Mouse (Mus musculus): ENCODE results near the gene Uvrag. TPM values are rescaled to one million over a fixed set of nuclear protein-coding genes. Genes with fewer than 3 reads are reported as not detected.
A peak's percentile ranks its signal among the peaks of the same experiment; 100 is the strongest.

Gene Uvrag
- polyA plus RNA-seq, 1 experiment from 2014 or later, result 14.8 TPM

DNA sequence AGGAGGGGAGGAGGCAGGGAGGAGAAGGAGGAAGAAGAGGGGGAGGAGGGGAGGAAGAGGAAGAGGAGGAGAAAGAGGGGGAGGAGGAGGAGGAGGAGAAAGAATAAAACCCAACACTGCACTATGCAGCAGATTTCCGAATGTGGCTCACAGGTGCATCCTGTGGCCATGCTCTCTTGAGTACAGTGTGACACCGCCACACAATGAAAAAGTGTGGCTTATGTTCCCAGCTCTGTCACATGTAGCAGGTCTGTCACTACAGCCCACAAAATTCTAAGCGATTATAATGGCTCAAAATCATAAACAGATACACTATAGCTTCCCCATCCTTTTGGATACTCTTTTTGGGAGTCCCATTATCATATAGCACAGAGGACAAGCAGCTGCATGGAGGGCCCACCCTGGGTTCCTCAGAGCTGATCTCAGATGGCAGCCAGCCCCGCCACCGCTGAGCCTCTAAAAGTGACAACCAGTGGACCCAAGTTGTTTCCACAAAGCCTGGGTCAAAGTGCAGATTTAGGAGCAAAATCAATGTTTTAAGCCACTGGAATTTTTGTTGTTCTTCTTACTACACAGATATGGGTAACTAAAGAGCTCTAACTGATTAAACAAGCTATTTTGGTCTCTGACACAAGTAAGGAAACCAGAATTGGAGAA lies 19.9 kb downstream of the Uvrag start:
- no peak overlapping the region for H3K4me3 ChIP-seq (replicated peaks; ENCODE audit: low read length)
- H3K36me3 ChIP-seq (ENCODE audit: control insufficient read depth, insufficient read depth, low read length), result no peaks in the 10 kb centered on the region
- H3K4me2 ChIP-seq (ENCODE audit: low read depth, low read length), result no peak overlapping the region
- no peak overlapping the region for H3K9ac ChIP-seq (ENCODE audit: low read length)
- no peak overlapping the region for H3K27ac ChIP-seq (ENCODE audit: low read length)
- H3K27me3 ChIP-seq (ENCODE audit: control insufficient read depth, insufficient read depth, low read length), result no peaks in the 10 kb centered on the region
- no peaks in the 10 kb centered on the region; the same call in 1 of the 2 replicates for H3K9me3 ChIP-seq (replicated peaks; ENCODE audit: control insufficient read depth, low read length)
- 0 out of 2 replicates have a peak, but pooled peaks cover under 1% of the 10 kb centered on the region for H3K4me1 ChIP-seq (ENCODE audit: control insufficient read depth, insufficient read depth, low read length)
- no peak for ATAC-seq (ENCODE audit: insufficient read depth, low FRiP score)
- 79% methylated on average over 5 of the region's 5 CpGs for WGBS

DNA sequence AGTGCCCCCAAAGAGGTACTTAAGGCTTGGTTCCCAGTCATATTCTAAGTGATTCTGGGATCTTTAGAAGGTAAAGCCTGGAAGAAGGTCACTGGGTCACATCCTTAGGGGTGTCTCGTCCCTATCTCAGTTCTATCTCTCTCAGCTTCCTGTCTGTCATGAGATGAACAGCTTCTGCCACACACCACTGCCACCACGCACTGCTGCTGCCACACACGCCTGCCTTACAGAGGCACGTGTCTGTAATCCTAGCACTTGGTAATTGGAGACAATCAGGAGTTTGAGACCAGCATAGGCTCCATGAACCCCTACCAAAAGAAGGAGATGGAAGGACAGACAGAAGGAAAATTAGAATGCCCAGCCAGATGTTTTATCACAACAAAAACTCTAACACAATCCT lies 20.9 kb downstream of the Uvrag start:
- Histone ChIP-seq H3K36me3 (ENCODE audit: control insufficient read depth, insufficient read depth, low read length) (no peaks in the 10 kb centered on the region), H3K27ac (ENCODE audit: low read length) (no peak overlapping the region), H3K9me3 (replicated peaks; ENCODE audit: control insufficient read depth, low read length) (no peaks in the 10 kb centered on the region; the same call in 1 of the 2 replicates), H3K4me2 (ENCODE audit: low read depth, low read length) (no peak overlapping the region), H3K9ac (ENCODE audit: low read length) (no peak overlapping the region), H3K4me1 (ENCODE audit: control insufficient read depth, insufficient read depth, low read length) (no peaks in the 10 kb centered on the region), H3K27me3 (ENCODE audit: control insufficient read depth, insufficient read depth, low read length) (no peaks in the 10 kb centered on the region), H3K4me3 (replicated peaks; ENCODE audit: low read length) (no peak overlapping the region)
- no peak for ATAC-seq (ENCODE audit: insufficient read depth, low FRiP score)
- 66% methylated on average over 4 of the region's 4 CpGs for WGBS

DNA sequence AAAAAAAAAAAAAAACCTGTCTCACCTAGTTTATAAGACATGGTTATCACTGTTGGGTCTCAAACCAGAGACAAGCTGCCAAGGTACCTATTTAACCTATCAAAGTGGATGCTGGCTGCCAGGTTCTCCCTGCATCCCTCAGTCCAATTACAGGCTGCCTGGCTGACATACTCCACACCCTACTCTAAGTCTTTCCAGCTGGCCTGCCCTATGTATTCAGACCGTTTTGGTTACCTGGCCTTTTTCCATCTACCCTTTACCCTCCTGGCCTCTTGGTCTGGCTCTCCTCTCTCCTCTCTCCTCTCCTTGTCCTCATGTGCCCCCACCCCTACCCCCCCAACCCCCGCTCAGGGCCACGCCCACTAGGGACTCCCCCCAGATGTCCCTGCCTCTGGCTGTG lies 24.2 kb downstream of the Uvrag start:
- ATAC-seq (ENCODE audit: insufficient read depth, low FRiP score), result no peak

DNA sequence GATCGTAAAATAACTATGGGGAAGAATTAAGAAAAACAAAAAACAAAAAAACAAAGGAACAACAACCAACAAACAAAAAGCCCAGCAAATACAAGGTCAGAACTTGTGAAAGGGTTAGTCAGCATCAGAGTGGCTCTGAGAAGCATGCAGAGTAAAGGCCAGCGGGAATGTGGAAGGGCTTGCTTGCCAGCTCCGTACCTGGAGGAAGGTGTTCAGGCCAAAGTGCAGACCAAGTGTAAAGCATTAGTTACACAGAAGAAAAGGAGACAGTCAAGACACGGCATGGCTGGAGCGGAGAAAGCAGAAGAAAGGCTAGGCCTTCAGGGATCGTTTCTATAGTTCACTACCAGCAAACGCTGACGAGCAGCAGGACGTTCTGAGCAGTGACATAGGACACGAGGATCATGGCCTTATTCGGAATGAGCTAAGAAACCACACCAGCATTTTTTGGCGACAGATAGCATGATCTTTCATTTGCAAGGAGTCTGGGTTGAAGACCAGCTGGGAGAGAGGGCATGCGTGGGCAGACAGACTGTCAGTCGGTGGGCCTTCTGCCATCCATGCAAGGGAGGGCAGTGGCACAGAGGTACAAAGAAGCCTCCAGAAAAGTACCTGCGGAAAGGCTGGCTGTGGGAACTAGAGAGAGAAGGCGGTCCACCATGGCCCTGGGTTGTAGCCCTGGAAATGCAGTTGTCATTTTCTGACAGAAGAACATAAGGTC lies 26.8 kb downstream of the Uvrag start:
- no peaks in the 10 kb centered on the region for H3K27me3 ChIP-seq (ENCODE audit: control insufficient read depth, insufficient read depth, low read length)
- H3K4me3 ChIP-seq (replicated peaks; ENCODE audit: low read length), result no peak overlapping the region
- H3K4me2 ChIP-seq (ENCODE audit: low read depth, low read length), result no peak overlapping the region
- 76% methylated on average over 16 of the region's 16 CpGs for WGBS
- no peaks in the 10 kb centered on the region for H3K36me3 ChIP-seq (ENCODE audit: control insufficient read depth, insufficient read depth, low read length)
- H3K4me1 ChIP-seq (ENCODE audit: control insufficient read depth, insufficient read depth, low read length), result no peaks in the 10 kb centered on the region
- no peak for ATAC-seq (ENCODE audit: insufficient read depth, low FRiP score)
- H3K9ac ChIP-seq (ENCODE audit: low read length), result no peak overlapping the region
- H3K27ac ChIP-seq (ENCODE audit: low read length), result no peak overlapping the region
- no peaks in the 10 kb centered on the region for H3K9me3 ChIP-seq (replicated peaks; ENCODE audit: control insufficient read depth, low read length)

More for the DNA sequence above, 24.2 kb downstream of the Uvrag start:
- WGBS, result 67% methylated on average over 3 of the region's 3 CpGs
- Histone ChIP-seq H3K36me3 (ENCODE audit: control insufficient read depth, insufficient read depth, low read length) (no peaks in the 10 kb centered on the region), H3K27ac (ENCODE audit: low read length) (no peak overlapping the region), H3K27me3 (ENCODE audit: control insufficient read depth, insufficient read depth, low read length) (no peaks in the 10 kb centered on the region), H3K9me3 (replicated peaks; ENCODE audit: control insufficient read depth, low read length) (no peaks in the 10 kb centered on the region), H3K4me2 (ENCODE audit: low read depth, low read length) (no peak overlapping the region), H3K9ac (ENCODE audit: low read length) (no peak overlapping the region), H3K4me1 (ENCODE audit: control insufficient read depth, insufficient read depth, low read length) (no peaks in the 10 kb centered on the region), H3K4me3 (replicated peaks; ENCODE audit: low read length) (no peak overlapping the region)

DNA sequence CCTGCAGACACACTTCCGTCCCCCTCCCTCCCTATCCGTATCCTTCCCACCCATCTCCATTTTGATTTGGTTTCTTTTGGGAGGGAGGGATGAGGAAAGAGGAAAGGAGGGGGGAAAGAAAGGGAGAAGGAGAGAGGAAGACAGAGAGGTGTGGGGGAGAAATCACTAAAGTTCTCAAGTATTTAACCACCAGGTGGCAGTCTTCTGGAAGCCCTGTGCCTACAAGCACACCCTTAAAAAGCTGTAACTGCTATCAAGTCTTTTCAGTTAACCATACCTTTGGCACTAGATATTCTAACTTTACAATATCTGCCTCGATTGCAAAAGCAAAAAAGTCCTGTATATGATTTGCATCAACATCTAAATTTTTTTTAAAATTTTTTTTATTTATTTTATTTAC lies 33.4 kb downstream of the Uvrag start:
- H3K9ac ChIP-seq (ENCODE audit: low read length), result no peak overlapping the region
- no peak overlapping the region for H3K4me2 ChIP-seq (ENCODE audit: low read depth, low read length)
- 0 out of 2 replicates have a peak, but pooled peaks have one; percentile 59 for ATAC-seq (ENCODE audit: insufficient read depth, low FRiP score)
- no peaks in the 10 kb centered on the region for H3K9me3 ChIP-seq (replicated peaks; ENCODE audit: control insufficient read depth, low read length)
- H3K36me3 ChIP-seq (ENCODE audit: control insufficient read depth, insufficient read depth, low read length), result no peaks in the 10 kb centered on the region
- no peak overlapping the region for H3K27ac ChIP-seq (ENCODE audit: low read length)
- no peaks in the 10 kb centered on the region for H3K27me3 ChIP-seq (ENCODE audit: control insufficient read depth, insufficient read depth, low read length)
- no peak overlapping the region for H3K4me3 ChIP-seq (replicated peaks; ENCODE audit: low read length)
- WGBS, result 29% methylated on average over 3 of the region's 3 CpGs
- peaks cover 5% of the 10 kb centered on the region; the same call in 1 of the 2 replicates for H3K4me1 ChIP-seq (ENCODE audit: control insufficient read depth, insufficient read depth, low read length)

DNA sequence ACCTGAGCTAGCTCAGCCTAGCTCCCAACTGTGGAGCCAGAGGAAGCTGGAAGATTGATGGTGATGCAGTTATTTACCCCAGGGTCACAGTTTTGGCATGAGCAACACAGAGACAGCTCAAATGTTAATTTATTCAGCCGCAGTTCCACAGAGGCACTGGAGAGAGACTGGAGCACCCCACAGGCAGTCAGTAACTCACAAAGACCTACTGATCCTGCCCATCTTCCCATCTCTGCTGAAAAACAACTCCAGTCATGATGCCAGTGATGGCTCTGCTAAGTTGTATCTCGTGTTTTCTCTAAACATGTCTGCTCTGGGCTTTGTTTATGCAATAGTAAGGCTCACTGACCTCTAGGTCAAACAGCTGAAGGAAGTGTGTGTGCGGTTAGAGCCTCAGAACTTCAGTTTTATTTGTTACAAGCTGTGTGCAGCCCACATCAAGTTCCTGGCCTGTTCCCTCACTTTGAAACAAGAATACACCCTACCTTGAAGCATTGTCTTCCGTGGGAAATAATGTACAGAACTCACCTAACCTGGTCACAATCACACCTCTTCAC lies 34.1 kb downstream of the Uvrag start:
- Histone ChIP-seq H3K27ac (ENCODE audit: low read length) (no peak overlapping the region), H3K9ac (ENCODE audit: low read length) (no peak overlapping the region), H3K4me2 (ENCODE audit: low read depth, low read length) (no peak overlapping the region), H3K9me3 (replicated peaks; ENCODE audit: control insufficient read depth, low read length) (no peaks in the 10 kb centered on the region), H3K4me3 (replicated peaks; ENCODE audit: low read length) (no peak overlapping the region), H3K27me3 (ENCODE audit: control insufficient read depth, insufficient read depth, low read length) (no peaks in the 10 kb centered on the region), H3K36me3 (ENCODE audit: control insufficient read depth, insufficient read depth, low read length) (no peaks in the 10 kb centered on the region), H3K4me1 (ENCODE audit: control insufficient read depth, insufficient read depth, low read length) (peaks cover 13% of the 10 kb centered on the region; the same call in 1 of the 2 replicates)
- 41% methylated on average over 4 of the region's 4 CpGs for WGBS
- no peak for ATAC-seq (ENCODE audit: insufficient read depth, low FRiP score)

DNA sequence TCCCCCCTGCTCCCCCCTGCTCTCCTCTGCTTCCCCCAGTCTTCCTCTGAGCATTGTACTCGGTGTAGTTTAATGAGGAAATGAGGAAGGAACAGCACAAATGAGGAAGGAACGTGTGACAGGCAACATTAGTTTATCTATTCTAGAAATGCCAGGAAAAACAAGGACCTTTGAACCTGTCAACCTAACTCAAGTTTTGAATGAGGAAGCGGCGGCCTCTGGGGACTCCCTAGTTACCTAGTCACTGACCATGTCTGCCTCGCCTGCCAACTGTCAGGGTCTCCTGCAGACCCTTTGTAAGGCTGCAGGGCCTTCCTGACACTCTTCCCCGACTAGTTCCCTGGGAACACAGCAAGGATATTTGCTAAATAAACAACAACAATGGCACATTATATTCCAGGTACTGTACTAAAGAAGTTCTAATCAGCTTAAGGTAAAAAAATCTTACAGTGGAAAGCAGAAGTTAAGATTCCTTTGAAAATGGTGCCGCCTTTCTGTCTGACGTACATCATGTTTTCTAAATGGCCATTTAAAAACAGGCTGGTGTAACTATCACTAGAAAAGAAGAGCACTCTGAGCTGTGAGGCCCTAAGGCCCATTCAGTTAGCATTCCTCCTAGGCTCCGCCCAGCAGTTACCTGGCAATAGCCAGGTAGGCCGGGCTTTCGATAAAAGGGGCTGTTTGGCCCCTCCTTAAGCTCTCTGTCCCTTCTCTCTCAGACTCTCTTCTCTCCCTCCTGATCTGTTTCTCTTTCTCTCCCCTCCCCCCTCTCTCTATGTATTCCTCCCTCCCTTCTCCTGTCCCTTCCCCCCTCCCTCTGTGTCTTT lies 39.0 kb downstream of the Uvrag start:
- Histone ChIP-seq H3K27ac (ENCODE audit: low read length) (peak overlapping the region; percentile 5; the same call in 1 of the 2 replicates), H3K4me3 (replicated peaks; ENCODE audit: low read length) (no peak overlapping the region), H3K9ac (ENCODE audit: low read length) (no peak overlapping the region; the same call in 1 of the 2 replicates), H3K9me3 (replicated peaks; ENCODE audit: control insufficient read depth, low read length) (no peaks in the 10 kb centered on the region), H3K27me3 (ENCODE audit: control insufficient read depth, insufficient read depth, low read length) (no peaks in the 10 kb centered on the region), H3K4me2 (ENCODE audit: low read depth, low read length) (no peak overlapping the region), H3K4me1 (ENCODE audit: control insufficient read depth, insufficient read depth, low read length) (peaks cover 27% of the 10 kb centered on the region), H3K36me3 (ENCODE audit: control insufficient read depth, insufficient read depth, low read length) (no peaks in the 10 kb centered on the region; the same call in 1 of the 2 replicates)
- 38% methylated on average over 11 of the region's 11 CpGs for WGBS
- ATAC-seq (ENCODE audit: insufficient read depth, low FRiP score), result peak; percentile 48; the same call in 1 of the 2 replicates

DNA sequence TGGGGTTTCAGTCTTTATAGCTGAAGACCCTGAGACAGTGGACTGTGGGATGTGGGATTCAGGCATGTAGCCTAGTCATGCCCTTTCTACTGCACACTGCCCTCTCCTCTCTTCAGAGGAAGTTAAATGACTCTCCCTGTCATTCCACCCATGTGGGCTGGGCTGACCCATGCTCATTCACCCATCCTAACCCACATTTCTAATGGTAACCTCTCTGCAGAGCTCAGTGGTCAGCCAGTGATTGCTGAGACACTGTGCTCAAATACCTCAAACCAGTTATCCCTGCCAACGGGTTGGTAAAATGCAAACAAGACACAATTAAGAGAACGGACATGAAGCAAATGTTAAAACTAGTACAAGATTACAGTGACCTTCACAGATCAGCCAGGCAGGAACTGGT lies 39.9 kb downstream of the Uvrag start:
- Histone ChIP-seq H3K27ac (ENCODE audit: low read length) (no peak overlapping the region), H3K4me1 (ENCODE audit: control insufficient read depth, insufficient read depth, low read length) (peaks cover 27% of the 10 kb centered on the region), H3K27me3 (ENCODE audit: control insufficient read depth, insufficient read depth, low read length) (no peaks in the 10 kb centered on the region), H3K4me2 (ENCODE audit: low read depth, low read length) (no peak overlapping the region), H3K9me3 (replicated peaks; ENCODE audit: control insufficient read depth, low read length) (no peaks in the 10 kb centered on the region), H3K9ac (ENCODE audit: low read length) (no peak overlapping the region), H3K36me3 (ENCODE audit: control insufficient read depth, insufficient read depth, low read length) (no peaks in the 10 kb centered on the region; the same call in 1 of the 2 replicates), H3K4me3 (replicated peaks; ENCODE audit: low read length) (no peak overlapping the region)
- no peak for ATAC-seq (ENCODE audit: insufficient read depth, low FRiP score)
- WGBS, result 20% methylated on average over 2 of the region's 2 CpGs
